Mouse (Mus musculus) megakaryocyte, embryonic 14.5 days (primary cell): ENCODE measurements at regions not wholly inside any gene's neighbourhood (a gene's known extent, or its start where the extent isn't known, plus 50 kb on each side); places are given as distances from the start of the nearest gene placed in this dataset.

Experiments
- FLI1 ChIP-seq: IDR thresholded peaks from 2 replicates; pipeline ENCODE4 v1.6.1; 2012; ENCODE audit warnings: low read length, inconsistent platforms, mixed read lengths
- GATA1 ChIP-seq: IDR thresholded peaks from 3 replicates; pipeline ENCODE4 v1.6.1; 2012; ENCODE audit warnings: mixed read lengths, low read length, inconsistent platforms, borderline replicate concordance

- TF ChIP-seq GATA1 = no peak
- no peak for TF ChIP-seq FLI1
These were observed 52.0 kb upstream of the Gm765 start for GRCm38 (mm10) chr6:98394589-98394988.
